Mouse (Mus musculus) kidney, adult 2 months (tissue): Measurements from ENCODE around the gene Arpp21.

ENCODE experiments used
- CTCF ChIP-seq: fragments of 200-500 bp; conservative IDR thresholded peaks from 2 replicates; pipeline ENCODE4 v1.5.1; 2011; ENCODE audit warnings: low read depth, mild to moderate bottlenecking, control low read depth, low read length, moderate library complexity, mixed read lengths; ENCODE audit not compliant: insufficient read depth, insufficient read length
- POLR2A ChIP-seq: fragments of 200-500 bp; IDR thresholded peaks from one replicate; pipeline ENCODE4 v1.6.1; 2011; ENCODE audit warnings: low read depth, low read length, control low read depth

DNA sequence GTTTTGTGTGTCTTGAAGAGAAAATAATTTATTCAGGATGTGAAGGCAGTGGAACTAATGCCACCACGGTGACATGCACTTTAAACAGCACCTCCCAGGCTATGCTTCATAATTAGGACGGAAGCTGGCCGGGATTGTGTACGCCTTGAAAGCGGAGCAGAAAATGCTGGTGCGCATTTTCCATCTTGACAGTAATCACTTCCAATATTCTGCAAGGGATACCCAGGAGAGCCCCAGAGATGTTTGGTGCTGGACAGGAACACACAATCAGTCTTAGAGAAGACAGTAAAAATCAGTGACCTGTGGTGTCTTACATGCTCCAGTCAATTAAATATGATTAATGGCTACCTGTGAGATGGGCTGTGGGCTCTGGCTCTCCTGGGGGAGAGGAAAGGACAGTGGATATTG, 112.3 kb downstream of the Arpp21 start:
- no peak for TF ChIP-seq CTCF
- TF ChIP-seq POLR2A: no peak
